Mouse (Mus musculus): Measurements from ENCODE around the gene Phldb3. TPM values are rescaled to one million over a fixed set of nuclear protein-coding genes. Genes with fewer than 3 reads are reported as not detected.

Gene Phldb3
- polyA plus RNA-seq, 1 experiment = 5.2 TPM

GRCm38 (mm10) chr7:24566206-24566605 lies 44.4 kb upstream of the Phldb3 start:
- peaks cover 17% of the 10 kb centered on the region for H3K36me3 ChIP-seq (ENCODE audit: control insufficient read depth, insufficient read depth, low read length)

GRCm38 (mm10) chr7:24568512-24568911 lies 42.1 kb upstream of the Phldb3 start:
- Histone ChIP-seq H3K27me3 (ENCODE audit: control insufficient read depth, insufficient read depth, low read length) (no peaks in the 10 kb centered on the region), H3K4me1 (ENCODE audit: control insufficient read depth, insufficient read depth, insufficient read length) (peaks cover 9% of the 10 kb centered on the region; the same call in 1 of the 2 replicates), H3K27ac (ENCODE audit: insufficient read depth, low read length) (no peak overlapping the region), H3K36me3 (ENCODE audit: control insufficient read depth, insufficient read depth, low read length) (peaks cover 17% of the 10 kb centered on the region), H3K4me3 (ENCODE audit: extremely low read depth, insufficient read depth, insufficient read length) (no peak overlapping the region)
- 88% methylated on average over 4 of the region's 4 CpGs for WGBS
- DNase-seq (ENCODE audit: low read depth in 1 of 2, low spot score in 2 of 2) = no peak
- no peak for TF ChIP-seq CTCF (IDR thresholded peaks at IDR 0.05; ENCODE audit: extremely low read depth, insufficient read depth, insufficient read length, insufficient replicate concordance)
- no peak for TF ChIP-seq POLR2A (IDR thresholded peaks at IDR 0.05; ENCODE audit: low read depth, low read length)

More at GRCm38 (mm10) chr7:24566206-24566605, 44.4 kb upstream of the Phldb3 start:
- DNase-seq (ENCODE audit: low read depth in 1 of 2, low spot score in 2 of 2) = no peak
- Histone ChIP-seq H3K27me3 (ENCODE audit: control insufficient read depth, insufficient read depth, low read length) (no peaks in the 10 kb centered on the region), H3K4me1 (ENCODE audit: control insufficient read depth, insufficient read depth, insufficient read length) (peaks cover 10% of the 10 kb centered on the region; the same call in 1 of the 2 replicates), H3K27ac (ENCODE audit: insufficient read depth, low read length) (no peak overlapping the region), H3K4me3 (ENCODE audit: extremely low read depth, insufficient read depth, insufficient read length) (no peak overlapping the region)
- TF ChIP-seq POLR2A (IDR thresholded peaks at IDR 0.05; ENCODE audit: low read depth, low read length) (no peak), CTCF (IDR thresholded peaks at IDR 0.05; ENCODE audit: extremely low read depth, insufficient read depth, insufficient read length, insufficient replicate concordance) (no peak)
- 94% methylated on average over 9 of the region's 9 CpGs for WGBS

DNA sequence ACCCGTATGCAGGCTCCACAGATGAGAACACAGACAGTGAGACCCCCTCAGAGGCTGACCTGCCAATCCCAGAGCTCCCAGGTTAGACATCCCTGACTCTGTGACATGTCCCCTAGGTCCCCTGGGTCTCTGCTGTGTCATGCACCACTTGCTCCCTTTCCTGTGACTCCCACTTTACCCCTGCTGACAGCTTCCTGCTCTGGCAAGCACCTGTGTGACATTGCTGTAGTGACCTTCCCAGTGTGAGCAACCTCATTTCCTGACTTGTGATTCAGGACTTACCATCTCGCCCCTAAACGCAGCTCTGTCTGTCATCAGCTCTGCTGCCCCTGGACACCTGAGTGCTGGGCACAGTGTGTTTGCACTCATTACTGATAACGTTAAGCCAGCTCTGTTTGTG lies 39.5 kb upstream of the Phldb3 start:
- peaks cover 4% of the 10 kb centered on the region; the same call in 1 of the 2 replicates for H3K4me1 ChIP-seq (ENCODE audit: control insufficient read depth, insufficient read depth, insufficient read length)
- 53% methylated on average over 4 of the region's 4 CpGs for WGBS
- DNase-seq (ENCODE audit: low read depth in 1 of 2, low spot score in 2 of 2) = no peak
- H3K27me3 ChIP-seq (ENCODE audit: control insufficient read depth, insufficient read depth, low read length) = no peaks in the 10 kb centered on the region
- H3K4me3 ChIP-seq (ENCODE audit: extremely low read depth, insufficient read depth, insufficient read length) = no peak overlapping the region
- TF ChIP-seq POLR2A (IDR thresholded peaks at IDR 0.05; ENCODE audit: low read depth, low read length) (no peak), CTCF (IDR thresholded peaks at IDR 0.05; ENCODE audit: extremely low read depth, insufficient read depth, insufficient read length, insufficient replicate concordance) (no peak)
- H3K36me3 ChIP-seq (ENCODE audit: control insufficient read depth, insufficient read depth, low read length) = peaks cover 17% of the 10 kb centered on the region
- H3K27ac ChIP-seq (ENCODE audit: insufficient read depth, low read length) = no peak overlapping the region

GRCm38 (mm10) chr7:24572455-24572854 lies 38.1 kb upstream of the Phldb3 start:
- TF ChIP-seq CTCF (IDR thresholded peaks at IDR 0.05; ENCODE audit: extremely low read depth, insufficient read depth, insufficient read length, insufficient replicate concordance) (peak; percentile 16; the same call in 1 of the 2 replicates), POLR2A (IDR thresholded peaks at IDR 0.05; ENCODE audit: low read depth, low read length) (no peak)
- Histone ChIP-seq H3K36me3 (ENCODE audit: control insufficient read depth, insufficient read depth, low read length) (peaks cover 7% of the 10 kb centered on the region), H3K4me1 (ENCODE audit: control insufficient read depth, insufficient read depth, insufficient read length) (peaks cover 4% of the 10 kb centered on the region; the same call in 1 of the 2 replicates), H3K4me3 (ENCODE audit: extremely low read depth, insufficient read depth, insufficient read length) (no peak overlapping the region), H3K27ac (ENCODE audit: insufficient read depth, low read length) (no peak overlapping the region), H3K27me3 (ENCODE audit: control insufficient read depth, insufficient read depth, low read length) (no peaks in the 10 kb centered on the region)
- 79% methylated on average over 5 of the region's 5 CpGs for WGBS
- DNase-seq (ENCODE audit: low read depth in 1 of 2, low spot score in 2 of 2) = no peak

GRCm38 (mm10) chr7:24574224-24574796 lies 36.3 kb upstream of the Phldb3 start:
- Histone ChIP-seq H3K4me1 (ENCODE audit: control insufficient read depth, insufficient read depth, insufficient read length) (peaks cover 4% of the 10 kb centered on the region; the same call in 1 of the 2 replicates), H3K4me3 (ENCODE audit: extremely low read depth, insufficient read depth, insufficient read length) (no peak overlapping the region), H3K27me3 (ENCODE audit: control insufficient read depth, insufficient read depth, low read length) (no peaks in the 10 kb centered on the region), H3K36me3 (ENCODE audit: control insufficient read depth, insufficient read depth, low read length) (peaks cover 2% of the 10 kb centered on the region; the same call in 1 of the 2 replicates), H3K27ac (ENCODE audit: insufficient read depth, low read length) (no peak overlapping the region)
- 80% methylated on average over 12 of the region's 12 CpGs for WGBS
- no peak for DNase-seq (ENCODE audit: low read depth in 1 of 2, low spot score in 2 of 2)
- TF ChIP-seq CTCF (IDR thresholded peaks at IDR 0.05; ENCODE audit: extremely low read depth, insufficient read depth, insufficient read length, insufficient replicate concordance) (no peak), POLR2A (IDR thresholded peaks at IDR 0.05; ENCODE audit: low read depth, low read length) (no peak)

DNA sequence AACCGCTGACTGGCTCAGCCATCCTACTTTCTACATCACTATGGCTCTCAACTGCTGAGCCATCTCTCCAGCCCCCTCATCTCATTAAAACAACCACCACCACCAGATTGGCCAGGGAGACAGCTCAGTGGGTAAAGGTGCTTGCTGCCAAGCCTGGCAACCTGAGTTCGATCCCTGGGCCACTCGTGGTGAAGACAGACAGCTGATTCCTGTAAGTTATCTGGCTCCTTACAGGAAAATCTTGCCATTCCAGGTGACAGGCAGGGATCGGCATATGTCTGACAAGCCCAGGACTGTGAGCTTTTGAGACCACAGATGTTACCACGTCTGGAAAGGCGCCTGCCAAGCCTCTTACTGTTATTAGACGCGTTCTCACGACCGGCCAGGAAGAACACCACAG lies 32.8 kb upstream of the Phldb3 start:
- H3K27ac ChIP-seq (ENCODE audit: insufficient read depth, low read length) = no peak overlapping the region
- DNase-seq (ENCODE audit: low read depth in 1 of 2, low spot score in 2 of 2) = no peak
- H3K4me1 ChIP-seq (ENCODE audit: control insufficient read depth, insufficient read depth, insufficient read length) = no peaks in the 10 kb centered on the region
- no peak overlapping the region for H3K4me3 ChIP-seq (ENCODE audit: extremely low read depth, insufficient read depth, insufficient read length)
- WGBS = 92% methylated on average over 10 of the region's 10 CpGs
- H3K27me3 ChIP-seq (ENCODE audit: control insufficient read depth, insufficient read depth, low read length) = no peaks in the 10 kb centered on the region
- TF ChIP-seq POLR2A (IDR thresholded peaks at IDR 0.05; ENCODE audit: low read depth, low read length) = no peak
- peaks cover 2% of the 10 kb centered on the region; the same call in 1 of the 2 replicates for H3K36me3 ChIP-seq (ENCODE audit: control insufficient read depth, insufficient read depth, low read length)

GRCm38 (mm10) chr7:24584876-24585275 lies 25.7 kb upstream of the Phldb3 start:
- H3K27me3 ChIP-seq (ENCODE audit: control insufficient read depth, insufficient read depth, low read length) = no peaks in the 10 kb centered on the region
- no peak overlapping the region for H3K4me3 ChIP-seq (ENCODE audit: extremely low read depth, insufficient read depth, insufficient read length)
- DNase-seq (ENCODE audit: low read depth in 1 of 2, low spot score in 2 of 2) = no peak
- H3K4me1 ChIP-seq (ENCODE audit: control insufficient read depth, insufficient read depth, insufficient read length) = peaks cover 6% of the 10 kb centered on the region
- no peak overlapping the region for H3K27ac ChIP-seq (ENCODE audit: insufficient read depth, low read length)
- no peaks in the 10 kb centered on the region for H3K36me3 ChIP-seq (ENCODE audit: control insufficient read depth, insufficient read depth, low read length)
- no peak for TF ChIP-seq POLR2A (IDR thresholded peaks at IDR 0.05; ENCODE audit: low read depth, low read length)
- no peak for TF ChIP-seq CTCF (IDR thresholded peaks at IDR 0.05; ENCODE audit: extremely low read depth, insufficient read depth, insufficient read length, insufficient replicate concordance)
- WGBS = 95% methylated on average over 6 of the region's 6 CpGs
